Mouse (Mus musculus) liver, embryonic 13.5 days (tissue): ENCODE data around the gene Smc2. TPM values are rescaled to one million over a fixed set of nuclear protein-coding genes. Genes with fewer than 3 reads are reported as not detected.

Source experiments
- ATAC-seq: fragments of 200-750 bp; cut with Nextera tagmentation; 2 replicates; pipeline ENCODE4 v1.8.0; 2017; ENCODE audit warnings: low read depth, mild to moderate bottlenecking, moderate number of reproducible peaks, moderate library complexity
- DNase-seq: peaks from one replicate; pipeline ENCODE4 v3.0.0; 2022
- H3K27ac ChIP-seq: fragments of 300-500 bp; sonication (generic); 2 replicates; pipeline ENCODE4 v1.5.1; 2015; ENCODE audit warnings: moderate library complexity, mild to moderate bottlenecking, inconsistent platforms
- H3K27me3 ChIP-seq: fragments of 300-500 bp; sonication (generic); 2 replicates; pipeline ENCODE4 v1.6.1; 2015; ENCODE audit warnings: mild to moderate bottlenecking, inconsistent platforms
- H3K36me3 ChIP-seq: fragments of 300-500 bp; sonication (generic); 2 replicates; pipeline ENCODE4 v1.6.1; 2015; ENCODE audit warnings: mild to moderate bottlenecking, inconsistent platforms
- H3K4me1 ChIP-seq: fragments of 300-500 bp; sonication (generic); replicated peaks from 2 replicates; pipeline ENCODE4 v1.6.1; 2015; ENCODE audit warnings: inconsistent platforms
- H3K4me2 ChIP-seq: fragments of 300-500 bp; sonication (generic); 2 replicates; pipeline ENCODE4 v1.6.1; 2015; ENCODE audit warnings: inconsistent platforms, mild to moderate bottlenecking, moderate library complexity
- H3K4me3 ChIP-seq: fragments of 300-500 bp; sonication (generic); replicated peaks from 2 replicates; pipeline ENCODE4 v1.5.1; 2015; ENCODE audit warnings: mild to moderate bottlenecking, inconsistent platforms
- H3K9ac ChIP-seq: fragments of 300-500 bp; sonication (generic); 2 replicates; pipeline ENCODE4 v1.6.1; 2015; ENCODE audit warnings: mild to moderate bottlenecking, inconsistent platforms
- H3K9me3 ChIP-seq: fragments of 300-500 bp; sonication (generic); replicated peaks from 2 replicates; pipeline ENCODE4 v1.6.1; 2016; ENCODE audit warnings: inconsistent platforms
- WGBS: fragments of 180-500 bp; shearing (Covaris S2); methylation state at CpG from one replicate; pipeline ENCODE4 v1.1.7; 2015; ENCODE audit not compliant: insufficient replicate concordance; 5-methylcytosine and 5-hydroxymethylcytosine counted together
- polyA plus RNA-seq: library from polyadenylated mRNA; unstranded; fragments of >200 nt; fragmentation: Nextera tagmentation; extraction: Ambion mirVana; gene quantifications from 2 replicates; pipeline ENCODE4 v1.2.1, GENCODE M21; 2015

Gene Smc2
- polyA plus RNA-seq, 1 experiment from 2014 or later, result 221 TPM

- ATAC-seq, result no peak
- Histone ChIP-seq H3K9ac (no peak overlapping the region), H3K4me2 (no peak overlapping the region), H3K27me3 (no peaks in the 10 kb centered on the region), H3K27ac (no peak overlapping the region), H3K36me3 (no peaks in the 10 kb centered on the region), H3K4me3 (no peak overlapping the region), H3K9me3 (no peaks in the 10 kb centered on the region), H3K4me1 (no peaks in the 10 kb centered on the region)
- 17% methylated on average over 4 of the region's 4 CpGs for WGBS
- no peak for DNase-seq
Observed at GRCm38 (mm10) chr4:52517580-52517979, 78.5 kb downstream of the Smc2 start.

GRCm38 (mm10) chr4:52519301-52519700, 80.3 kb downstream of the Smc2 start:
- Histone ChIP-seq H3K36me3 (no peaks in the 10 kb centered on the region), H3K4me2 (no peak overlapping the region), H3K4me3 (no peak overlapping the region), H3K27ac (no peak overlapping the region), H3K4me1 (no peaks in the 10 kb centered on the region), H3K27me3 (no peaks in the 10 kb centered on the region), H3K9me3 (no peaks in the 10 kb centered on the region), H3K9ac (no peak overlapping the region)
- ATAC-seq (no peak), DNase-seq (no peak)
- 65% methylated on average over 5 of the region's 5 CpGs for WGBS

- Histone ChIP-seq H3K27me3 (no peaks in the 10 kb centered on the region), H3K9ac (no peak overlapping the region), H3K4me1 (no peaks in the 10 kb centered on the region), H3K27ac (no peak overlapping the region), H3K36me3 (no peaks in the 10 kb centered on the region), H3K4me2 (no peak overlapping the region), H3K9me3 (no peaks in the 10 kb centered on the region), H3K4me3 (no peak overlapping the region)
- DNase-seq, result no peak
- ATAC-seq, result no peak
- 70% methylated on average over 5 of the region's 5 CpGs for WGBS
Observed at GRCm38 (mm10) chr4:52526464-52526863, 87.4 kb downstream of the Smc2 start.

GRCm38 (mm10) chr4:52530636-52531035, 91.6 kb downstream of the Smc2 start:
- Histone ChIP-seq H3K9me3 (no peaks in the 10 kb centered on the region), H3K9ac (no peak overlapping the region), H3K36me3 (no peaks in the 10 kb centered on the region), H3K27ac (no peak overlapping the region), H3K4me2 (no peak overlapping the region), H3K27me3 (no peaks in the 10 kb centered on the region), H3K4me3 (no peak overlapping the region), H3K4me1 (no peaks in the 10 kb centered on the region)
- DNase-seq (no peak), ATAC-seq (no peak)
- 27% methylated on average over 2 of the region's 2 CpGs for WGBS

Other genes starting within 250 kb of the Smc2 start
- gene Vma21-ps, start 58.0 kb downstream of the Smc2 start, polyA plus RNA-seq, result 1.6 and 2.8 TPM in 2 replicates
- gene Toporsl, start 157.0 kb downstream of the Smc2 start, polyA plus RNA-seq, result not detected in 2 replicates